Mouse (Mus musculus) macrophage (primary cell): ENCODE results near the gene Add3. TPM values are rescaled to one million over a fixed set of nuclear protein-coding genes. Genes with fewer than 3 reads are reported as not detected.

ENCODE experiments used
- H3K27ac ChIP-seq: fragments of 350-480 bp; formaldehyde crosslinking; 2 replicates; pipeline ENCODE4 v1.9.0; 2021
- H3K36me3 ChIP-seq: fragments of 350-480 bp; formaldehyde crosslinking; 2 replicates; pipeline ENCODE4 v1.9.0; 2021; ENCODE audit errors: inconsistent target
- H3K4me3 ChIP-seq: fragments of 350-480 bp; formaldehyde crosslinking; 2 replicates; pipeline ENCODE4 v1.9.0; 2021; ENCODE audit errors: inconsistent target
- H3K79me2 ChIP-seq: fragments of 350-480 bp; formaldehyde crosslinking; 2 replicates; pipeline ENCODE4 v1.9.0; 2021; ENCODE audit errors: inconsistent target
- WGBS: methylation state at CpG from one replicate; pipeline ENCODE4 v1.1.7; 2026; ENCODE audit warnings: inconsistent platforms; ENCODE audit not compliant: missing documents; 5-methylcytosine and 5-hydroxymethylcytosine counted together
- polyA plus RNA-seq: library from polyadenylated mRNA; stranded (reverse); fragments of 250-400 nt; gene quantifications from 3 replicates; pipeline ENCODE4 v1.2.4, GENCODE M21; 2018; ENCODE audit warnings: inconsistent platforms

Gene Add3
- polyA plus RNA-seq, 1 experiment from 2014 or later = 7.4 TPM

DNA sequence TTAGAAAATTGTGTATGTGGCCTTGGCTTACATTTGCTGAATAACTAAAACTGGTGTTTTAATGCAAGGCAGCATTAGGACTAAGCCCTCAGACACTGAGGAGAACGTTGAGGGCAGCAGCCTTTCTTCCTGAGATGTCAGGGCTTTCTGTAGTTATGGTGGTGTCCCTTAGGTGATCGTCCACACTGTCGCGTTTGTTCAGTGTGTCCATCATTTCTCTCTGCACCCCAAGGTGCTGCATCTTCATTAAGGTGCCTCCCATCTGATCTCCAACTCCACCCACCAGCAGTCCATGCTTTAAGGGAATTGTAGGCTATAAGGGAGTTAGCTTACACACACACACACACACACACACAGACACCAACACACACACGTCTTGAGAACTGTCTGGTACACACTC, 28.3 kb downstream of the Add3 start:
- Histone ChIP-seq H3K79me2 (peaks cover 6% of the 10 kb centered on the region; the same call in 1 of the 2 replicates), H3K27ac (no peak overlapping the region), H3K4me3 (no peak overlapping the region), H3K36me3 (no peaks in the 10 kb centered on the region)
- 89% methylated on average over 5 of the region's 5 CpGs for WGBS

DNA sequence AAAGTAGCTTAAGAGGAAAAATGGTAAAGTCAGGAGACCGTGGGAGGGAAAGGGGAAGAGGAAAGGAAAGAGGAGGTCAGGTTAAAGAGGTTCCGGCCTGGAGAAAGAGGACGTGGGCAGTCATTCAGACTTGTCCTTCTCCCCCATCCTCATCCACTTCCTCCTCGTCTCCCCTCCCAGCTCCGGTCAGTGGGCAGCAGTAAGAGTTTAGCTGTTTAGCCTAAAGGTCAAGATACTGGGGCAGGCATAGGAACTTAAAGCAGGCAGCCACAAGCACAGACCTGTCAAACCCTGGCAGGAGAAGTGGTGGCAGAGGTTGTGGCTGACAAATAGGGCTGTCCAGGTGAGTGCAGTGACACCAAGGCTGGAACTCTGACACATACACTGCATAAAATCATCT, 30.4 kb downstream of the Add3 start:
- 18% methylated on average over 3 of the region's 5 CpGs for WGBS
- no peak overlapping the region for H3K27ac ChIP-seq

DNA sequence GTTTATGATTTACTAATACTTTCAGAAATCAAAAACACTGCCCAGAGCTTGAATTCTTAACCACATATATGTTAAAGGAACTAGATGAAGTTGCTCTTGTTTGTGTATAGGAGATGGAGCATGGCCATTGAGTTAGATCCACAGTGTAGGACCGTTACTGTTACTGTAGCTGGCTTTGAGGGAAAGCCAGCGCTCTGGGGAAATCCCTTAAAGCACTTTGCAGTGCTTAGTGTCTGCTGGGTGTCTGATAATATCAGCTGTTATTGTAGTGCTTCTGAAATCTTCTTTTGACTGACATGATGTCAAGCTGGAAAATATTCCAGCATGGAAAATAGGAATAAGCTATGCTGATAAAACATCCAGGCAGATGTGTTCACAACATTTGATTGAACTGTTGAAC, 33.8 kb downstream of the Add3 start:
- Histone ChIP-seq H3K36me3 (no peaks in the 10 kb centered on the region), H3K27ac (no peak overlapping the region), H3K79me2 (no peaks in the 10 kb centered on the region), H3K4me3 (no peak overlapping the region)
- 93% methylated on average over 2 of the region's 2 CpGs for WGBS

More for the DNA sequence above, 30.4 kb downstream of the Add3 start:
- H3K4me3 ChIP-seq = no peak overlapping the region
- H3K79me2 ChIP-seq = peaks cover 6% of the 10 kb centered on the region; the same call in 1 of the 2 replicates
- H3K36me3 ChIP-seq = no peaks in the 10 kb centered on the region

DNA sequence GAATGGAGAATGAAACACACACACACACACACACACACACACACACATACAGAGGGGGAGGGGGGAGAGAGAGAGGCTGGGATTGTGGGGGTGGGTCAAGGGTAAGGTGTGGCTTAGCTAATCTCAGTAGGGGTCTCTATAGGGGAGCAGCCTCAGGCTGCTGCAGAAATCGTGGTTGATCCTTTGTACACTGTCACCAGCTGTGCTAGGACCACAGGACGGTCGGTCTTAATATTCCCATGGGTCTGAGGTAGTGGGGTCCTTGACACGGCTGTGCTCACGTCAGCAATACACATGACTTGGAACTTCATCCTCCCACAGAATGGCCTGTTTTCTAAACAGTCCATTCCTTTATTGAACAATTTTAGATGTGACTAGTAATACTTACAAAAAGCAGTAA, 35.3 kb downstream of the Add3 start:
- WGBS = 94% methylated on average over 5 of the region's 5 CpGs
- Histone ChIP-seq H3K4me3 (no peak overlapping the region), H3K36me3 (no peaks in the 10 kb centered on the region), H3K27ac (no peak overlapping the region), H3K79me2 (no peaks in the 10 kb centered on the region; the same call in 1 of the 2 replicates)

DNA sequence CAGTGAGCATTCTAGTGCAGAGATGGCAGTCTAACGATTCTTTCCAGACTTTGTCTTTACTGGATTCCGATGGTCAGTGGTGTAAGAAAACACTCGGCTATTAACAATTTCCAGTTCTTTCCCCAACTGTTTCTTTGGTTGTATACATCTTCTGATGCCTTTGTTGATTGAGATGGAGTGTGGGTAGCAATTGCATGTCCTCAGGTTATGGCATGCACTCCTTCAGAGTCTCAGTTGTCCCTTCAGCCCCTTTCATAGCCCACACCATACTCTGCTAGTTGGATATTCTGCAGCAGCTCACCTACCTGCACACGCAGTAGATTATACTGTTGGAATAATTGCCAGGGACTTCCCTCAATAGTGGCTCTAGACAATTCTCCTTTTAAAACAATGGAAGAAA, 36.3 kb downstream of the Add3 start:
- no peak overlapping the region for H3K4me3 ChIP-seq
- 90% methylated on average over 4 of the region's 4 CpGs for WGBS

DNA sequence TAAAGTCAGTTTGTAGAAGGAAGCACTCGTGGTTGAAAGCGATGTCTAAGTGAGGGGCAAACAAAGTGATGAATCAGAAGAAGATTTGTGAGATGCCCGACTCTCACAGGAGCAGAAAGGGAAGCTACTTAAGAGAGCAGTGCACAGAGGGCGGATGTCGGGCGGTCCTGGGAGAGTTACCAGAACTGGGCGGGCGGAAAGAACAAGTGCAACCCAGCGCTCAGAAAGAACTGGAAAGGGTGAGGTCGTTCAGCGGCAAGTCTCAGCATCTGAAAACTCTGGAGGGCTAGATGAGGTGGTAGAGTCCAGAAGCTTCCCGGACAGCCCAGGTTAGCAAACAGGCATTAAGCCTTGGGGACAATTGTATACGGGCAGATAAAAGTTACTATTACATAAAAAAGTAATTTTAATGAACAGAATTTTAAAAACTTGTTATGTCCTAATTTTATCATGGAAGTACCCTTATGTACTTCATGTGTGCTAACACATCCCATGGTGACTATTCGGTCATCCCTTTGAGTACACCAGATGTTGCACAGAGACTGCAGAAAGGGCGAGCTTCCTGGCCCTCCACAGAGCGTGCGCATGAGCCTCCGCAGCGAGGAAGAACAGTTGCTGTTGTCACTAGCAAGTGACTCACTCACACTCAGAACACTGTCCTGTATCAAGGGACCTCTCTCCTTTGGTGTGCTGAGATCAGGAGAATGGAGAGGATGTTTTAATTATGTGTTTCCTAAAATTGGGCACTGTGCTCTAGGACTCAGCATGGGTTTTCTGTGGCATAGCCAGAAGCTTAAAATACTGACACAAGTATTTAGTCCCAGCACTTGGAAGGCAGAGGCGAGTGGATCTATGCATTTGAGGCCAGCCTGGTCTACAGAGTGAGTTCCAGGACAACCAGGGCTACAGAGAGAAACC, 38.6 kb downstream of the Add3 start:
- Histone ChIP-seq H3K79me2 (peaks cover 13% of the 10 kb centered on the region; the same call in 1 of the 2 replicates), H3K27ac (no peak overlapping the region), H3K36me3 (no peaks in the 10 kb centered on the region), H3K4me3 (no peak overlapping the region)
- 94% methylated on average over 19 of the region's 20 CpGs for WGBS

More for the DNA sequence above, 36.3 kb downstream of the Add3 start:
- H3K79me2 ChIP-seq = peaks cover 8% of the 10 kb centered on the region; the same call in 1 of the 2 replicates
- no peaks in the 10 kb centered on the region for H3K36me3 ChIP-seq
- H3K27ac ChIP-seq = no peak overlapping the region

DNA sequence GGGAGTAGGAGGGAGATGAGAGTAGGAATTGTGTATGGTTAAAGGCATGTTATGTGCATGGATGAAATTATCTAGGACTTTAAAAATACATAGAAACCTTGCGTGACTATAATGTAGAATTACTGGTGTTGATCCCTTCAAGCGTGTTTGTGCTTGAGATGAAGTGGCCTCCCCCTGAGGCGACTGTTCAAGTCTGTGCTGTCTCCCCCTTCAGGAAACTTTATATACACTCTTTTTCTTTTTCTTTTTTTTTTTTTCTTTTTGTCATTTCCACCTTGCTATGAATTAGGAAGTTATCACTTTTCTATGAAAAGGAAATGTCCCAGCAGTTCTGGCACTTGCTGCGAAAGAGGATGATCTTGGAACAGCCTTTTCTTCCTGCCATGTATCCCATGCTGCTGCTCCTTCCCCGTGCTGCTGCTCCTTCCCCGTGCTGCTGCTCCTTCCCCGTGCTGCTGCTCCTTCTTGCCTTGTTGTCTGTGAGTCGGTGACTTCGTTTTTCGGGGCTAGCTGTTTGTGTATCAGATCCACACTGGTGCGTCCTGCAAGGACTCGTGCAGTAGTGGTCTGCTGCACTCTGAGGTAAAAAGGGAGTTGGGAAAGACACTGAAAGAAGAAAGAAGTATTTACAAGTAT, 40.0 kb downstream of the Add3 start:
- 67% methylated on average over 12 of the region's 12 CpGs for WGBS
- Histone ChIP-seq H3K36me3 (no peaks in the 10 kb centered on the region), H3K79me2 (peaks cover 13% of the 10 kb centered on the region; the same call in 1 of the 2 replicates), H3K27ac (no peak overlapping the region), H3K4me3 (no peak overlapping the region)

DNA sequence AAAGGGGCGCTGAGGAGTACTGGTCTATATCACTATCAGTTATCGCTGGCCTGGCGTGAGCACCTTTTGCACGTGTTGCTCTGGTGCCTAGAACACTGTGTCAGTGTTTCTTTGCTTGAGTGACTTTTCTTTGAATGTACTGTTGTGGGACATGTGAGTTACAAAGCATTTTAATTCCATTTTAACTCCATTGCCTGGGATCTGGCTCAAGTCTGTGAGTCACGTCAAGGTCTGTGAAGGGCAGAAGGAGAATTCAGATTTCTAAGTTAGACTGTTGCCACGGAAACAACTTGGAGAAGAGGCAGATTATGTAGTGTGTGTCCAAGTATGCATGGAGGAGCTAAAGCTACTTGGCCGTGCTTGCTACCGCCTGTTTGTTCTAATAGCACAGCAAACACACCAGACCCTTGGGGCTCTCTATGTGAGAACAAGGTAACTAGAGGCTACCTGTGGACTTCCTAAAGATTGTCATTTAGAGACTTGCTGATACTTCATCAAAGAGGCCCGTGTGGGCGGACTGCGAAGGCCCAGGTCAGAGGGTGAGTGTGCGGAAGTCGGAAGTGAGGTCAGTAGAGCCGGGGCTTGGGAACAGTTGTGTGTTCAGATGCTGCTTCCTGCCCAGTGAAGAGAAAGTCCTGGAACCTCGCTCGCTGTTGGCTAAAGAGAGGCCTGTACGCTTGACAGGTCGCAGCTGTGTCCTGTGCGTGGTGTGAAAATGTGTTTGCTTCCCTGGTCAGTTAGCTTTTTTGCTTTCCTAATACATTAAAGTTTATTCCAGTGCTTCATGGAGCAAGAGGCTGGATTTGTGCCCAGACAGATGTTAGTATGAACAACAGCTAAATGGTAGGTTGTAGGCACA, 41.0 kb downstream of the Add3 start:
- Histone ChIP-seq H3K79me2 (peaks cover 13% of the 10 kb centered on the region; the same call in 1 of the 2 replicates), H3K4me3 (no peak overlapping the region), H3K27ac (no peak overlapping the region), H3K36me3 (no peaks in the 10 kb centered on the region)
- 94% methylated on average over 19 of the region's 19 CpGs for WGBS

DNA sequence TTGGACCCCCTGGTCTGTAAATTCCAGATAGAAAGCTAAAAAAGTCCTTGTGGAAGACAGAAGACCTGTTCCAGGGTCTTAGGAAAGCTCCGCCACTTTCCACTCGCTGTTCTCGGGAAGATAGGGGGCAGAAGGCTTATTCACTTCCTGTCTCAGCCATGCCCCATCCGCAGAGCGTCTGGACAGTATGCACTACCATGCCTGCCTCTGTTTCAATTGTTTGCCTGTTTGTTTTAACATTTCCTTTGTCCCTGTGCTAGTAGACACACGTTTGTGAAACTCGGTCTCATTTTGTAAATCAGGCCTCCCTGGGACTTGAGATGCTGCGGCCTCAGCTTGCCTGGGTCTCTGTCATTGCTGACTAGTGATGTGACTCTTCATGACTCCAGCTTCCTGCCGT, 43.4 kb downstream of the Add3 start:
- Histone ChIP-seq H3K79me2 (peaks cover 13% of the 10 kb centered on the region; the same call in 1 of the 2 replicates), H3K4me3 (no peak overlapping the region), H3K27ac (no peak overlapping the region), H3K36me3 (no peaks in the 10 kb centered on the region)
- 63% methylated on average over 9 of the region's 9 CpGs for WGBS

DNA sequence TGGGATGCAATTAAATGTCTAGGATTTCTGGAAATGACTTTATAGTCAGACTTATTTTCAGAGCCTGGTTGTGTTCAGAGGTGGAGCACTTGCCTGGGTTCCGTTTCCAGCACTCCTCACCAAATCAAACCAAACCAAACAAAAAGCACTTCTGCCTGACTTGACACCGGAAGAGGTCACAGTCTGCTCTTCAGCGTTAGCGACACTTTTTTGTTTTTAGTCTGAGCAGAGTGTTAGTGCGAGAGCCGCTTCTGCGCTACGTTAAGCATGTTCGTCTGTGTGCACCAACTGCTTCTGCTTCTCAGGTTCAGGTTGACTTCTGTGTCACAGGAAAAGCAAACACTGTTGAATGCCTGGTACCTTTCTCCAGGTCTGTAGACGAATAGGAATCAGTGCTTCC, 44.0 kb downstream of the Add3 start:
- Histone ChIP-seq H3K27ac (no peak overlapping the region), H3K4me3 (no peak overlapping the region), H3K36me3 (no peaks in the 10 kb centered on the region), H3K79me2 (peaks cover 13% of the 10 kb centered on the region; the same call in 1 of the 2 replicates)
- 46% methylated on average over 10 of the region's 10 CpGs for WGBS

DNA sequence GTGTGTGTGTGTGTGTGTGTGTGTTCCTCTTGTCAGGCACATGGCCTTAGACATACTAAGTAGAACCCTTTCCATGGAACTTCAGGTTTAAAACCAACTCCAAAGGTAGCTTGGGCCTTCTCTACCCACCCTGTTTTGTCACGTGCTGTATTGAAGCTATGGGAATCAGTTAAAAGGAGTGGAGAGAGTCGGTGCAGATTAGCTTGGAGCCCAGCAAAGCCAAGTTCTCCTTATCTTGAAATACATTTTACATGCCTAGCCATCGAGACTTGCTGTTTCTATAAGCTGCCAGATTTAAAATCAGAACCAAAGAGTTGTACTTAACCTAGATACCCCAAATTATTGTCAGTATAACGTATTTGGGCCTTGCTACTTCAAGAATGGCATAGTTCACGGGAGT, 44.7 kb downstream of the Add3 start:
- Histone ChIP-seq H3K27ac (no peak overlapping the region), H3K36me3 (no peaks in the 10 kb centered on the region), H3K4me3 (no peak overlapping the region), H3K79me2 (peaks cover 13% of the 10 kb centered on the region; the same call in 1 of the 2 replicates)
- 55% methylated on average over 5 of the region's 5 CpGs for WGBS

DNA sequence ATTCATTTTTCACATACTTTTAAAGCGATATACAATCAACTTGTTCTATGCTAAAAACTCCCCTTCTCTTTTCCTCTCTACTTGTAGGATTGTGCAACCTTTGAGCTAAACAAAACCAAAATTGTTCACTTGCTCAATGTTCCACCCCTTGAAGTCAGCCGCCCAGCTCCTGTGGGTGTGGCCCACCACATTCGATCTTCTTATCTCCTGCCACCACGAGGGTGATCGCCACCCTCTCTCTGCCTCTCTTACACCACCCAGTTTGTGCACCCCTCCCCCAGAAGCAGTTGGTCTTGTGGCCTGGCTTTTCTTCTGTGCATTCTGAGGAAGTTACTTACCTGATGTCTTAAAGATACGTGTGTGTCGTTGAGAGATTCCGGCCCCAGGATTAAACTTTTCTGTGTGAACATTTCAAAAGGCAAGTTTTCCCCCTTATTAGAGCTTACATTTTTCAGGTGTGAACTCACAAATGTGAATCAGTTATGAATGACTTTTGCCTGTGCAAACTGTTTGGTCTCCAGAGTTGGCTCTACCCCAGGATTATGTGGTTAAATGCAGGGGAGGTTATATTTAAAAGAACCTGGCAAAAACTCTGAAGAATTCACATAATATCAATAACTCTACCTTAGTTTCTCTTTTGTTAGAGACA, 45.4 kb downstream of the Add3 start:
- H3K36me3 ChIP-seq = no peaks in the 10 kb centered on the region
- WGBS = 11% methylated on average over 8 of the region's 8 CpGs
- peaks cover 13% of the 10 kb centered on the region; the same call in 1 of the 2 replicates for H3K79me2 ChIP-seq
- no peak overlapping the region for H3K27ac ChIP-seq
- no peak overlapping the region for H3K4me3 ChIP-seq

DNA sequence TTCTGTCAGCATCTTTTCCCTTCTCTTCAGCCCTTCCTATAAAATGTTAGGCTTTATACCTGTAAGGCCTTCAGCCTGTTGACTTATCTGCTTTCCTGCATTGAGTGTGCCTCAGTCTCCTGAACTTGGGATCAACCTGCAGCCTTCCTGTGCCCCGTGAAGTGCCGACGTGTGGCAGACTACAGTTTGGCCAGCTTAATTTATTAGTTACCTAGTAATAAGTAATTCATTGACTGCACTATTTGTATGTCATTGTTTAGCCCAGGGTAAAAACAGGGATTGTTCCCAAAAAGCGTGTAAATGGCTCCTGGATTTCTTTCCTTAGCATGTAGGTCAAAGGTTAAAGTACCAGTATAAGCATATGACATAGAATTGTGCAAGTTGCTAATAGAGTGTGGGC, 46.2 kb downstream of the Add3 start:
- no peaks in the 10 kb centered on the region for H3K36me3 ChIP-seq
- 88% methylated on average over 4 of the region's 4 CpGs for WGBS
- no peak overlapping the region for H3K27ac ChIP-seq
- no peak overlapping the region for H3K4me3 ChIP-seq
- H3K79me2 ChIP-seq = peaks cover 6% of the 10 kb centered on the region; the same call in 1 of the 2 replicates

DNA sequence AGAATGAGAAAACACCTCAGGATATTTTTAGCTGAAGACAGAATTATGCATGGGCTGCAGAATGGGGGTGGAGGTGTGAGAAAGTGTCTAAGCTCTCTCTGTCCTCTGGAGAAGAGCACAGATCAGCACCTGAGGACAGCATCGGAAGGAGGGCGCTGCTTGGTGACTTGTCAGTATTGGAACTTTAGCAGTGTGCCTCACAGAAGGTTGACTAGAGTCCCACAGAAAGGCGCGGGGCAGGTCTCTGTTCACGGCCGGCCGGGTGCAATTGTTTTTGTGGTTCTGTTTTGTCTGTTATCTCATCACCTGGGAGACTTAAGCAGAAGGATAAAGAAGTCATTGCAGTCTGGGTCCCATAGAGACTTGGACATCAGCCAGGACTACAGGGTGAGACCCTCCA, 47.3 kb downstream of the Add3 start:
- WGBS = 97% methylated on average over 7 of the region's 7 CpGs

More for the DNA sequence above, 47.3 kb downstream of the Add3 start:
- Histone ChIP-seq H3K36me3 (no peaks in the 10 kb centered on the region), H3K79me2 (no peaks in the 10 kb centered on the region), H3K27ac (no peak overlapping the region), H3K4me3 (no peak overlapping the region)
